Mouse (Mus musculus) limb, embryonic 12.5 days (tissue): ENCODE results near the gene Rnf141. TPM values are rescaled to one million over a fixed set of nuclear protein-coding genes. Genes with fewer than 3 reads are reported as not detected.

ENCODE experiments used
- ATAC-seq: fragments of 200-750 bp; cut with Nextera tagmentation; 2 replicates; pipeline ENCODE4 v1.8.0; 2017; ENCODE audit warnings: low read depth, moderate TSS enrichment; ENCODE audit not compliant: insufficient number of reproducible peaks, insufficient read depth, low FRiP score, low TSS enrichment
- H3K27ac ChIP-seq: fragments of 300-500 bp; sonication (generic); 2 replicates; pipeline ENCODE4 v1.5.1; 2016; ENCODE audit warnings: mild to moderate bottlenecking, moderate library complexity
- H3K27me3 ChIP-seq: fragments of 300-500 bp; sonication (generic); 2 replicates; pipeline ENCODE4 v1.6.1; 2016; ENCODE audit warnings: mild to moderate bottlenecking, moderate library complexity
- H3K36me3 ChIP-seq: fragments of 300-500 bp; sonication (generic); 2 replicates; pipeline ENCODE4 v1.6.1; 2016; ENCODE audit warnings: mild to moderate bottlenecking, moderate library complexity
- H3K4me1 ChIP-seq: fragments of 300-500 bp; sonication (generic); replicated peaks from 2 replicates; pipeline ENCODE4 v1.6.1; 2016
- H3K4me2 ChIP-seq: fragments of 300-500 bp; sonication (generic); 2 replicates; pipeline ENCODE4 v1.6.1; 2016; ENCODE audit warnings: mild to moderate bottlenecking, moderate library complexity
- H3K4me3 ChIP-seq: fragments of 300-500 bp; sonication (generic); replicated peaks from 2 replicates; pipeline ENCODE4 v1.5.1; 2016; ENCODE audit warnings: mild to moderate bottlenecking
- H3K9ac ChIP-seq: fragments of 300-500 bp; sonication (generic); replicated peaks from 2 replicates; pipeline ENCODE4 v1.6.1; 2016; ENCODE audit warnings: mild to moderate bottlenecking, moderate library complexity
- H3K9me3 ChIP-seq: fragments of 300-500 bp; sonication (generic); 2 replicates; pipeline ENCODE4 v1.6.1; 2016; ENCODE audit warnings: mild to moderate bottlenecking, moderate library complexity
- WGBS: fragments of 180-500 bp; shearing (Covaris S2); methylation state at CpG from one replicate; pipeline ENCODE4 v1.1.7; 2016; 5-methylcytosine and 5-hydroxymethylcytosine counted together
- polyA plus RNA-seq: library from polyadenylated mRNA; unstranded; fragments of >200 nt; fragmentation: Nextera tagmentation; extraction: Ambion mirVana; gene quantifications from 2 replicates; pipeline ENCODE4 v1.2.1, GENCODE M21; 2016

Gene Rnf141
- polyA plus RNA-seq, 1 experiment from 2014 or later, result 20.5 TPM

DNA sequence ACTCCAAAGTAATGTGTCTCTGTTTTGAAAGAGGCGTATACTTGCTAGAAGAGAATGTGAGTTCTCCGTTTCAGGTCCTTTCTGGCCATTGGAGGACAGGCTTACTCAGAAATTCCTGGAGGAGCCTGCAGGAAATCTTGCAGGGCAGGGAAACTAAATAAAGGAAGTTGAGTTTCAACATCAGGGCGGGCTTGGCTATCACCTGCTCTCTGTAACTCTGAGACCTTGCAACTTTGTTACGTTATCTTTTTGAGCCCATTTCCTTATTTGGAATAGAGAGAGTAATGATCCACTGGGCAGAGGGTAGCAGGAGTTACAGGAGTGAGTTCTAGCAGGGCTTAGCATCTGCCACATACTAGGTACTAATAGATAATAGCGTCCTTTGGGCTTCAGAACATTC, 15.9 kb upstream of the Rnf141 start:
- Histone ChIP-seq H3K27me3 (no peaks in the 10 kb centered on the region), H3K27ac (no peak overlapping the region), H3K9ac (no peak overlapping the region), H3K4me1 (0 out of 2 replicates have a peak, but pooled peaks cover 6% of the 10 kb centered on the region), H3K4me2 (no peak overlapping the region), H3K9me3 (no peaks in the 10 kb centered on the region), H3K36me3 (no peaks in the 10 kb centered on the region), H3K4me3 (no peak overlapping the region)
- 56% methylated on average over 5 of the region's 5 CpGs for WGBS
- ATAC-seq, result no peak

DNA sequence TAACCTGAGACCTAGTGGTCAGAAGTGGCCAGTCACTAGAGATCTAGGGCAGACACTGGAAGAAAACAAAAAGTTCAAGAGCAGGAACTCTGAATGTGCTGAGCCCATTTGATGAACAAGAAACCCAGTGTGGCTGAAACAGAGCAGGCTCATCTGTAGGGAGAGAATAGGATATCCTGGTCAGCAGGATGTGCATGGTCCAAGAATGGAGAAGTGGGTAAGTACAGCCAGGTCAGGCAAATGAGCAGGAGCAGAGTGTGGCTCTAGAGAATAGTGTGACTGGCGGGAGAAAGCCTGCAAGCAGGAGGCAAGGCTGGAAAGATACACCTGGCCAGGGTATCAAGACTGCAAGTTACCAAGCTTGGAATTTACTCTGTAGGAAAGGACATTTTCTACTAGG, 11.3 kb upstream of the Rnf141 start:
- 0 out of 2 replicates have a peak, but pooled peaks cover 5% of the 10 kb centered on the region for H3K4me1 ChIP-seq
- ATAC-seq, result no peak
- 67% methylated on average over 1 of the region's 1 CpGs for WGBS
- no peak overlapping the region for H3K4me3 ChIP-seq
- no peak overlapping the region for H3K9ac ChIP-seq
- H3K27me3 ChIP-seq, result no peaks in the 10 kb centered on the region
- no peak overlapping the region for H3K4me2 ChIP-seq
- no peaks in the 10 kb centered on the region for H3K36me3 ChIP-seq
- H3K9me3 ChIP-seq, result no peaks in the 10 kb centered on the region
- H3K27ac ChIP-seq, result no peak overlapping the region

DNA sequence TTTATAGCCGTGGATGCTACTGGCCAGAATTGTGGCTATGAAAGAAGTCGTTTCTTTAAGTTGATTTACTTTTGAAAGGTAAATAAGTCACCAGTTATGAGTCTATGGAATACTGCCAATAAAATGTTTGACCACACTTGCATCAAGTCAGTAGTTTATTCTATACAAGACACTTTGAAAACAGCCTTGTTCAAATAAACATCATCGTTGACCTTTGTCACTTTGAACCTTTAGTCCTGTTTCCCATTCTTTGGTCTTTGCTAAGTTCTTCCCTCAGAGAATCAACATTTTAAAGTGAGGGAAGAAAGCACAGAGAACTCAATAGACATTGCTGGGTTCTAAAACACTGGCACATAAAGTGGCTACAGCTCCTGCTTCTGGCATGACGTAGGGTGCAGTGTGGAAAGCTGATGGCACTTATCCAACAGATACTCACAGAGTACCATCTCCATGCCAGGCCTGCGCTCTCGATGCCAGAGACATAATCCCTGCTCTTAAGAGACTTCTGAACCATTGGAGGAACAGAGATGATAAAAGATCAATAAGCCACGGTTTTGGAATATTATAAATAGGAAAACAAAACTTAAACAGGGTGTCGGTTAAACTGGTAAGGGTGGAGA, 10.8 kb upstream of the Rnf141 start:
- no peak for ATAC-seq
- Histone ChIP-seq H3K4me2 (no peak overlapping the region), H3K9me3 (no peaks in the 10 kb centered on the region), H3K36me3 (no peaks in the 10 kb centered on the region), H3K27me3 (no peaks in the 10 kb centered on the region), H3K27ac (no peak overlapping the region), H3K4me1 (0 out of 2 replicates have a peak, but pooled peaks cover 3% of the 10 kb centered on the region), H3K9ac (no peak overlapping the region), H3K4me3 (no peak overlapping the region)
- WGBS, result 81% methylated on average over 8 of the region's 8 CpGs

DNA sequence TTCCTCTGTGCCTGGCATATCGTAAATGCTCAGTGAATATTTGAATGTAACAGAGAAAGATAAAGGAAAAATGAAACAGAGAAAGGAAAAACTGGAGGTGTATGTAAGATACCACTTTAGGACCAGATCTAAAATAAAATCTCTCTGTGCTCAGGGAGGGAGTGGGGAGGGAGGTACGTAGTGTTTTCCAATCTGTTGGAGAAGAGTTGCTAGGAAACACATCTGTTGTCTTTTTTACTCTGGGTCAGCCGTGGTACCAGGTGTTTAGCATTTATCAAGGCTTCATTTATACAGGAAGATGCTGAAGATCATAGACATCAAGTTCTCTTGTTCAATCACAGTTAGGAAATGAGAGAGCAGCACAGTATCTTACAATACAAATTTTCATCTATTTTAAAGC, 10.3 kb upstream of the Rnf141 start:
- Histone ChIP-seq H3K4me2 (no peak overlapping the region), H3K27me3 (no peaks in the 10 kb centered on the region), H3K27ac (no peak overlapping the region), H3K36me3 (no peaks in the 10 kb centered on the region), H3K9me3 (no peaks in the 10 kb centered on the region), H3K4me1 (0 out of 2 replicates have a peak, but pooled peaks cover 3% of the 10 kb centered on the region), H3K4me3 (no peak overlapping the region), H3K9ac (no peak overlapping the region)
- WGBS, result 66% methylated on average over 3 of the region's 3 CpGs
- ATAC-seq, result no peak

DNA sequence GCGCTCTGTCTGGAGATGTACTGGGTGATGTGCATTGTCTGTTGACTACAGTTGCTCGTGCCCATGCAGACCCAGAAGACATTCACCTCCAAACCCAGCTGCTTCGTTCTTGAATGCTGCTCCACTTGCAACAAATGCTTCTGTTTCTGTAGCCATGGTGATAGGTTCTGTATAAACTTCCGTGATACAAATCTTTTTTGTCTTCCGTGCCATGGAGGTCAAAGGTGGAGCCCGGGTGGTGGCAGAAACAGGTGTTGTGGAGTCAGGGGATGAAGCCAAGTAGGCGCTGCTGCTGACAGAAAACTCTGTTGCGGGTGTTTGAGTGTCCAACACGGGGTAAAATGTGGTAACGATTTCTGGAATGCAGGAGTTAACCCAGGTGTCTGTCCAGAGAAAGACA, 9.4 kb upstream of the Rnf141 start:
- ATAC-seq, result no peak
- Histone ChIP-seq H3K4me2 (no peak overlapping the region), H3K4me1 (0 out of 2 replicates have a peak, but pooled peaks cover 3% of the 10 kb centered on the region), H3K27ac (no peak overlapping the region), H3K9me3 (no peaks in the 10 kb centered on the region), H3K27me3 (no peaks in the 10 kb centered on the region), H3K9ac (no peak overlapping the region), H3K4me3 (no peak overlapping the region), H3K36me3 (no peaks in the 10 kb centered on the region)
- 65% methylated on average over 10 of the region's 10 CpGs for WGBS

DNA sequence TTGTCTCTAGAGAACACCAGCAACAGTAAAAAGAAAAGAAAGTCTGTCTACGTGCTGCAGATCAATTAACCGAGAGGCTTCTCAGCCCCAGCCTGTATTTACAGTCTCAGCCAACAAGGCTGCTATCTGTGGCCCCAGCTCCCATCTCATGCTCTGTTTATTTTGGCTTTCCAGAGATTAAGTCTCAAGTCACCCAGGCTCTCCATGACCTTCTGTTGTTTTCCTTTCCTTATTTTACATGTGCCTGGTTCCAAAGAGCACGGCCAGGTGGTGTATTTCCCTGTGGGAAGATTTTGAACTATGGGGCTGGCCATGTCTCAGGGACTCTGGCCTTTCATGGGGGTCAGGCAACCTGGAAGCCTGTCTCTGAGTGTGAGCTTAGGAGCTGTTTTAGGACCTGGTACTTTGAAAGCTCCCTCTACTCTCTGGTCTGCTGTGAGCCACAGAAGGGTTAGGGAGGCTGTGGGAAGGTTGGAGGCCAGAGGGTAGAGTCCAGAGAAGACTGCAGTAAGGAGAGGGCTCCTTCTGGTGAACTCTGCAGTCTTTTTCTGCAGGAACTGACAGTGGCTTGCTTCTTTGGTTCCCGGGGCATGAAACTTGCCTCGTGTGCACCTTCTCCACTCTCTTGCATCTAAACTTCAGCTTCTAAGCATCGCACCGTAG, 7.4 kb upstream of the Rnf141 start:
- ATAC-seq, result no peak
- Histone ChIP-seq H3K4me3 (no peak overlapping the region), H3K9ac (no peak overlapping the region), H3K4me2 (no peak overlapping the region), H3K27ac (no peak overlapping the region), H3K4me1 (0 out of 2 replicates have a peak, but pooled peaks cover 3% of the 10 kb centered on the region), H3K9me3 (0 out of 2 replicates have a peak, but pooled peaks cover under 1% of the 10 kb centered on the region), H3K36me3 (no peaks in the 10 kb centered on the region), H3K27me3 (no peaks in the 10 kb centered on the region)
- WGBS, result 70% methylated on average over 7 of the region's 7 CpGs

DNA sequence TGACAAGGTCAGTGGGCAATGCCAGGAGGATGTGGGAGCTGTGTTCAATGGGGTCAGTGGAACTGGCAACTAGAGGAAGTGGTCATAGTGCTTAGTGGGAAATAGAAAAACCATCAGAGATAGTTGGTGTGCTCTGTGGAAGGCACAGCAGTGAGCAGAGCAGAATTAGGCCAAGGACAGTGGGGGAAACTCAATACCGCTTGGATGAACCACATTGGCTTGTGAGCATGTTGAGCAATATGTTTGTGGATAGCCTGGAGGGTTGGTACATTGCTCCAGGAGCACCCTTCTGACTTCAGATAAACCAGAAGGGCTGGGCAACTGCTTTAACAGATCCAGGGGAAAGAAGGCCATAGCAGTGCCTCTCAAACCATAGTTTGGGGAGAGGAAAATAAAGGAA, 4.1 kb upstream of the Rnf141 start:
- WGBS, result 100% methylated on average over 1 of the region's 1 CpGs
- Histone ChIP-seq H3K27ac (no peak overlapping the region), H3K4me3 (no peak overlapping the region), H3K4me1 (peaks cover 7% of the 10 kb centered on the region), H3K9me3 (0 out of 2 replicates have a peak, but pooled peaks cover 6% of the 10 kb centered on the region), H3K4me2 (no peak overlapping the region), H3K27me3 (no peaks in the 10 kb centered on the region), H3K36me3 (no peaks in the 10 kb centered on the region), H3K9ac (no peak overlapping the region)
- no peak for ATAC-seq

DNA sequence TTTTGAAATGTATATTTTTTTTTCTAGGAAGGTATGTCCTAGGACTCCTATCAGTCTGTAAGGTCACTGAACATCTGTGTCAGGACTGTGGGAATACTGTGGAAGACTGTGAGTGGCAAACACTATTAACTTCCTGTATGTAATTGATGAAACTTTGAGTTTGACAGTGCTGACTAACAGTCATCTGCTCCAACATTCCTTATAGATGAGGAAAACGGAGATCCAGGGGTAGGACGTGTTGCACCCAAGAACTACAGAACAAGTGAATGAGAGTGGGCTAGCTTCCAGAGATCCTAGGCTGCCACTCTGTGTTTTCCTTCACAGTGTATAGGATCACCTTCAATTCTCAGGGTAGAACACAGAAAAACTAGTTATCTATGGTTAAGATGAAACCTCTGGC, 3.1 kb upstream of the Rnf141 start:
- WGBS, result 80% methylated on average over 2 of the region's 2 CpGs
- no peaks in the 10 kb centered on the region for H3K36me3 ChIP-seq

DNA sequence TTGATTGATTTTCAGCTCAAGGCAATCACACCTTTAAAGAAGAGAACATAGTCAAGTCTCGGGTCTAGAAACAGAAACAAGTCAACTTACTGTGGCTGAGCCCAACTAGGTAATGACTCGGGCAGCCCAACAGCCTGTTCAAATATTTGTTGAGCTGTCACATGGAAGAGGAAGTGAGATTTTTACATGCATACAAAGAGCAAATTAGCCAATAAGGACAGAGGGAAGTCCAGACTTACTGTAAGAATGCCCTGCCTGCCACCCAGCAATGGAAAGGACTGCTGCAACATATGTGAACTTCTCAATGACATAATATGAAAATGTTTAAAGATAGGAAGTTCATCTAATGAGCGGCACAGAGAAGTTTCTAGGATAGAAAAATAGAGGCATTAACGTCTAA, 3.9 kb downstream of the Rnf141 start:
- no peak for ATAC-seq
- Histone ChIP-seq H3K9ac (no peak overlapping the region), H3K9me3 (no peaks in the 10 kb centered on the region), H3K27me3 (no peaks in the 10 kb centered on the region), H3K4me1 (peaks cover 6% of the 10 kb centered on the region), H3K4me3 (no peak overlapping the region), H3K27ac (no peak overlapping the region), H3K36me3 (no peaks in the 10 kb centered on the region), H3K4me2 (no peak overlapping the region)
- WGBS, result 77% methylated on average over 4 of the region's 4 CpGs

More for the DNA sequence above, 3.1 kb upstream of the Rnf141 start:
- Histone ChIP-seq H3K4me1 (peaks cover 9% of the 10 kb centered on the region), H3K4me2 (no peak overlapping the region), H3K27ac (no peak overlapping the region), H3K4me3 (no peak overlapping the region), H3K9me3 (0 out of 2 replicates have a peak, but pooled peaks cover 6% of the 10 kb centered on the region), H3K9ac (no peak overlapping the region), H3K27me3 (no peaks in the 10 kb centered on the region)
- ATAC-seq, result no peak

DNA sequence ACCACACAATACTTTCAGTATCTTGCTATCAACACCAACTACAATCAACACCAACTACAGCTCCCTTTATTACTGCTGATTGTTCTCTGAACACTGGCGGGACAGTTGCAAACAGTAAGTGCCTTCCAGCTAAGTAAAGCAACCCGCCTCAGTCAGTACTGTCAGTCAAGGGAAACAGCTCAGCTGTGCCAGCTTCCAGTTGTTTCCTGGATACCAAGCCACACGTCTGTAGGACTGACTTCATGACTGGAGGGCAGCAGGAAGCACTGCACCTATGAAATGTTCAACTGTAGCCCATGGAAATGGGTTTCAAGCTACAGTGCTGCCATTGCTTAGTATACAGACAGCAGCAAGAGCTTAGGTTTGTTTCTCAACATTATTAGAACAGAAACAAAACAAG, 9.7 kb downstream of the Rnf141 start:
- peaks cover 15% of the 10 kb centered on the region for H3K36me3 ChIP-seq
- no peak for ATAC-seq
- H3K27ac ChIP-seq, result no peak overlapping the region
- no peak overlapping the region for H3K4me2 ChIP-seq
- no peak overlapping the region for H3K9ac ChIP-seq
- H3K9me3 ChIP-seq, result no peaks in the 10 kb centered on the region
- no peaks in the 10 kb centered on the region for H3K27me3 ChIP-seq
- H3K4me3 ChIP-seq, result no peak overlapping the region
- WGBS, result 56% methylated on average over 3 of the region's 3 CpGs
- no peaks in the 10 kb centered on the region for H3K4me1 ChIP-seq

DNA sequence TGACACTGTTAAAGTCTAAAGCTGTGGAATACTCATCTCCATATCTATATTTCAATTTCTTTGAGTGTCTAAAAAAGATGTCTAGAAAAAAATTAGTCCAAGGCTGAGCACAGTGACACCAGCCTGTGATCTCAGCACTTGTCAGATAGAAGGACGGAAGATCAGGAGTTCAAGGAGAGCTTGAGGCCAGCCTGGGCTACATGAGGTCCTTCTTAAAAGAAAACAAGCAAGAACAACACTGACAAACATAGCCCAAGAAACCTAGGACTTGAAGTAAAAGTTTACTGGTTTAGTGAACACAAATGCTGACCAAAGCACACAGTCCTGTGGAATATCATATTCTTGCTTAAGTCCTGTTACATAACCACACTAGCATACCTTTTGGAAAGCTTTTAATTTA, 10.2 kb downstream of the Rnf141 start:
- WGBS, result 92% methylated on average over 1 of the region's 1 CpGs
- no peak overlapping the region for H3K27ac ChIP-seq
- no peaks in the 10 kb centered on the region for H3K27me3 ChIP-seq
- H3K9me3 ChIP-seq, result no peaks in the 10 kb centered on the region
- peaks cover 15% of the 10 kb centered on the region for H3K36me3 ChIP-seq
- ATAC-seq, result no peak
- no peak overlapping the region for H3K9ac ChIP-seq
- no peaks in the 10 kb centered on the region for H3K4me1 ChIP-seq
- H3K4me2 ChIP-seq, result no peak overlapping the region
- H3K4me3 ChIP-seq, result no peak overlapping the region

DNA sequence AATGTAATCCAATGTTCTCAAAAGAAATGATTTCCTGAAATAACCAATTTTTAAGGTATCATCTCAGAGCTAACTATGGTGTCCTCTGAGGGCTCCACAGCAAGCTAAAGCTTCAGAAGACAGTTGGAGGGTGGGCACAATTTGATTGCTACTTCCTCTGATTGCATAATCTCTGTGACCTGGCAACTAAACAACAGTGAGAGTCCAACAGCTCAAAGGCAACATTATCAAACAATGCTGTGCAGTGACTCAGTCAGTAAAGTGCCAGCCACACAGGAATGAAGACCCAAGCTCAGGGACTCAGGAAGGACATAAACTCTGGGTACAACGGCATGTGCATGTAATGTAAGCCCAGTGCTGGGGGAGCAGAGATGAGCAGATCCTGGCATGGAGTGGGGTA, 11.2 kb downstream of the Rnf141 start:
- Histone ChIP-seq H3K27ac (no peak overlapping the region), H3K27me3 (no peaks in the 10 kb centered on the region), H3K4me2 (no peak overlapping the region), H3K36me3 (peaks cover 15% of the 10 kb centered on the region), H3K4me3 (no peak overlapping the region), H3K4me1 (no peaks in the 10 kb centered on the region), H3K9ac (no peak overlapping the region), H3K9me3 (no peaks in the 10 kb centered on the region)
- no peak for ATAC-seq
- whole genome bisulfite sequencing, result 85% methylated on average over 1 of the region's 1 CpGs
